Mouse (Mus musculus): Measurements from ENCODE around the gene Ang.

- TF ChIP-seq POLR2A (IDR thresholded peaks at IDR 0.05; ENCODE audit: extremely low read depth, insufficient read depth, low read length) (no peak), CTCF (IDR thresholded peaks at IDR 0.05; ENCODE audit: low read depth, low read length) (no peak)
Measured at GRCm38 (mm10) chr14:51081035-51081434, 9.9 kb upstream of the Ang start.

All from liver, adult 2 months (tissue).